Mouse (Mus musculus): ENCODE measurements around the gene 2310011J03Rik. TPM values are rescaled to one million over a fixed set of nuclear protein-coding genes. Genes with fewer than 3 reads are reported as not detected.
A peak's percentile ranks its signal among the peaks of the same experiment; 100 is the strongest.
"Not testable (repeated sequence)": the region's sequence is repeated elsewhere in the genome, so short reads cannot be mapped to it uniquely, and the experiment has no call there.

The 2310011J03Rik gene
- total RNA-seq (2021): 10 to 100 TPM; 20.4 to 23.1 TPM
- long read RNA-seq, experiment 1, transcript 2310011J03Rik-201 (2 exons, 1,649 nt): major isoform, 37 of 38 reads
- long read RNA-seq, experiment 1, partial matches to known transcripts: 0 of 38 reads
- long read RNA-seq, experiment 1, other reads (novel, unspliced or antisense): 1 of 38 reads
- long read RNA-seq, experiment 2, transcript 2310011J03Rik-201 (2 exons, 1,649 nt): major isoform, 51 of 54 reads
- long read RNA-seq, experiment 2, partial matches to known transcripts: 0 of 54 reads
- long read RNA-seq, experiment 2, other reads (novel, unspliced or antisense): 3 of 54 reads

DNA sequence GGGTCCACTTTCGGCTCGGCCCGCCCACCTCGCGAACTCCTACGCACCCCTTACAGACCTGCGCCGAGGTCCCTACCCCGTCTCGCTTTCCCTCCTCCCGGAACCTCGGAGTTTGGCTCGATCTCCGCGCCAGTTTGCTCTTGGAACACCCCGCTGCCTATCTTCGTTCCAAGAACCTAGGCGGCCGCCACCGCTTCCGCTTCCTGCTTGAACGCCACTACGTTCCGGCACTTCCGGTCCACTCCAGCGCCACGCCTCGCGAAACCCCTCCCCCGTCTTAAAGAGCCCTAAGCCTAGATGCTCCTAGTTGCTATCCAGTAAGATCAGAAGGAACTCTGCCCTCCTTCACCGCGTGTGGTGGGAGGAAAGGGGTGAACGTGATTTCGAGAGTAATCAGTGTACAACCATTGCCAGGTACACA is at the start of gene 2310011J03Rik:
2310011J03Rik (minus strand) TSS at position 198 of the 421 bp plus-strand sequence.
- DNase-seq (ENCODE audit: low spot score in 2 of 2): peak; percentile 82 to 92

DNA sequence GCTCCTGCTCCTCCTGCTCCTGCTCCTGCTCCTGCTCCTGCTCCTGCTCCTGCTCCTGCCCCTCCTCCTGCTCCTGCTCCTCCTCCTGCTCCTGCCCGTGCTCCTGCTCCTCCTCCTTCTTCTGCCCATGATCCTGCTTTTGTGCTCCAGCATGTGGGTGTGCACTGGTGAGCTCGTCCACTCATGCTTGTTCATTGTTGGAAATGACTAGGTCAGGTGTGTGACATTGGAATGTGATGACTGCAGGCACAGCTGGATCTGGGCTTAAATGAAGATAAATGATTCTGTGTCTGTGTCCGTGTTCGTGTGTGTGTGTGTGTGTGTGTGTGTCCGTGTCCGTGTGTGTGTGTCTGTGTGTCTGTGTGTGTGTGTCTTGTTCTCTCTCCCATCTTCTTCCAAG is 48.1 kb upstream of the 2310011J03Rik start:
- DNase-seq (ENCODE audit: low spot score in 2 of 2): no peak

GRCm38 (mm10) chr10:80367954-80368353 is 47.6 kb upstream of the 2310011J03Rik start:
- no peak for DNase-seq (ENCODE audit: low spot score in 2 of 2)

- no peak for DNase-seq (ENCODE audit: low spot score in 2 of 2)
Measured at GRCm38 (mm10) chr10:80365736-80366135, 45.4 kb upstream of the 2310011J03Rik start.

DNA sequence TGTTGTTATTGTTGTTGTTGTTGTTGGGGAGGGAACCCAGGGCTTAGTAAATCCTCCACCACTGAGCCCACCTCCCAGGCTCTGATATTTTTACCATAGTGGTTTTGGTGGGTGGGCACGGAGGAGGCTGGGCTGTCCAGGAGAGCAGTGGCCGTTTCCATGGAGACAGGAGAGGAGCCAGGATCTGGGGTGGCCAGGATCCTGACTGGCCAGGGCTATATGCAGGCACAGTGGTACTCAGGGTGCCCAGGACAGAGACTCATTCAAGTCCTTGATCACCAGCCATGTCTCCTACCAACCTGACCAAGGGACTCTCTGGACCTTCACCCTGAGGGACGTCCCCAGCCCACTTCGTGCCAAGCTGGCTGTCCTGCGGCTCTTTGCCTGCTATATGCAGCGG is 43.4 kb upstream of the 2310011J03Rik start:
- DNase-seq (ENCODE audit: low spot score in 2 of 2): no peak

- DNase-seq (ENCODE audit: low spot score in 2 of 2): no peak
Measured at GRCm38 (mm10) chr10:80357994-80358639, 37.8 kb upstream of the 2310011J03Rik start.

- DNase-seq (ENCODE audit: low spot score in 2 of 2): no peak
Measured at GRCm38 (mm10) chr10:80357336-80357735, 37.0 kb upstream of the 2310011J03Rik start.

- no peak for DNase-seq (ENCODE audit: low spot score in 2 of 2)
Measured at GRCm38 (mm10) chr10:80356737-80357136, 36.4 kb upstream of the 2310011J03Rik start.

GRCm38 (mm10) chr10:80356001-80356682 is 35.8 kb upstream of the 2310011J03Rik start, which contains the start of gene Plk5:
Gene Plk5, plus strand, starts transcription at chr10:80356459.
- DNase-seq (ENCODE audit: low spot score in 2 of 2): no peak

DNA sequence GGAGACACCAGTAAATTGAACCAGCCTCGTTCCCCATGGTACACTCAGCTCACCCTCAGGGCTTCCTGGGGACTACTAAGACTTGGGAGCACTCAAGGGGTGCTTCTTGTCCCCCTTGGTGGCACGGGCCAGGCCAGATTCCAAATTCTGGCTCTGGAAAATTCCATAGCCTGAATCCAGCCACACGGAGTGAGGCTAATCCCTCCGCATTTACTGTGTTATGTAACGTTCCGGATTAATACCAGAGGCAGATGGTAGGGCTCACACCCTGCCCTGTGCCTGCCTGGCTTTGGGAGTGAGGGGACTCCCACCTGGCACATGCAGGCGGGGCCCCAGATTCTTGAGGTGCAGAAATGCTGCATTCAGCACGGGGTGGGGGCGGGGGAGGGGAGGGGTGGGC is 35.1 kb upstream of the 2310011J03Rik start:
- DNase-seq (ENCODE audit: low spot score in 2 of 2): no peak

- no peak for DNase-seq (ENCODE audit: low spot score in 2 of 2)
Measured at GRCm38 (mm10) chr10:80352727-80353126, 32.4 kb upstream of the 2310011J03Rik start.

GRCm38 (mm10) chr10:80351896-80352295 is 31.6 kb upstream of the 2310011J03Rik start:
- no peak for DNase-seq (ENCODE audit: low spot score in 2 of 2)

GRCm38 (mm10) chr10:80350292-80350691 is 30.0 kb upstream of the 2310011J03Rik start:
- peak; percentile 78 to 82 for DNase-seq (ENCODE audit: low spot score in 2 of 2)

DNA sequence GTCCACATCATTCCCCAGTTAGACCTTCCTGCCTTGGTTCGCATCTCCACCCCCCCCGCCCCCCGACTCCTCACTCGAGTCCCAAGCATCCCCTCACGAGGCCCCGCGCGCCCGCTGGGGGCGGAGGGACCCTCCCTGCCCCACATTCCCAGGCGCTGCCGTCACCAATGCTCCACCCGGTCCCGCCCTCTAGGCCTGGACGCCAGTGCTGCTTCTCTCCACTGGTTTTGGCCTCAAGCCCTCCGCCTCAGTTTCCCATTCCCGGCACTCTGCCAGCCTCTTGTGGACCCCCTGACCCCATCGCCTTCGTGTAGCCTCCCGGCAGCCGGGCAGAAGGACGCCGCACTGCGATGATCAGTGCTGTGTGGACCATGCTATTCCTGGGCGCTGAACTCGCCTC is 28.6 kb upstream of the 2310011J03Rik start:
- no peak for DNase-seq (ENCODE audit: low spot score in 2 of 2)

GRCm38 (mm10) chr10:80348244-80348781 is 28.0 kb upstream of the 2310011J03Rik start, which contains the start of gene Adamtsl5:
Gene Adamtsl5, minus strand, starts transcription at chr10:80348412.
- DNase-seq (ENCODE audit: low spot score in 2 of 2): no peak

DNA sequence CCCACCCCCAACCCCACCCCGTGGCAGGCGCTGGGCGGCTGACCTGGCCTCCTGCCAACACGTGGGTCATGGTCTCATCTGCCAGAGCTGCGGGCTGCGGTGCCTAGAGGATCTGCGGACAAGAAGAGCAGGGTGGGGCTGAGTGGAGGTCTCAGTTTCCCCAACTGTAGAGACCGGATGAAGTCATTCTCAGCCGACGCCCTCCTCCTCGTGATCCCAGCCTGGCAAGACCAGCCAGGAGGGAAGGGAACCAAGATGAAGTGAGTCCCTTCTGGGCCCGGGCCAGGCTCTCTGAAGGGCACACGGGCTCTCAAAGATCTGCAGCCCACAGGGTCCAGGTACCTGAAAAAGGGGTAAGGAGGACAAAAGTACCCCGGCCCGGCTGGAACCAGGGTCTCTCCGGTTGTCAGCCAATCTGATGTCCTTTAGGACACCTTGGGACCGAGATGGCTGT is 27.2 kb upstream of the 2310011J03Rik start:
- no peak for DNase-seq (ENCODE audit: low spot score in 2 of 2)

DNA sequence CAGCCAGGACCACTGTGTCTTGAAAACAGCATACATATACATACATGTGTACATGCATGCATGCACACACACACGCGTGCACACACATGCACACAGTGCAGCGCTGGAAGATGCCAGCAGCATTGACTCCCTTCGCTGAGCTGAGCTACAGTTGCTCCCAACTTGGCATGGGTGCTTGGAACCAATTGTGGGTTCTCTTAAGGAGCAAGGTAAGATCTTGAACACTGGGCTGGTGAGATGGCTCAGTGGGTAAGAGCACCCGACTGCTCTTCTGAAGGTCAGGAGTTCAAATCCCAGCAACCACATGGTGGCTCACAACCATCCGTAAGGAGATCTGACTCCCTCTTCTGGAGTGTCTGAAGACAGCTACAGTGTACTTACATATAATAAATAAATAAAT is 25.6 kb upstream of the 2310011J03Rik start:
- not testable (repeated sequence) for DNase-seq (ENCODE audit: low spot score in 2 of 2)

DNA sequence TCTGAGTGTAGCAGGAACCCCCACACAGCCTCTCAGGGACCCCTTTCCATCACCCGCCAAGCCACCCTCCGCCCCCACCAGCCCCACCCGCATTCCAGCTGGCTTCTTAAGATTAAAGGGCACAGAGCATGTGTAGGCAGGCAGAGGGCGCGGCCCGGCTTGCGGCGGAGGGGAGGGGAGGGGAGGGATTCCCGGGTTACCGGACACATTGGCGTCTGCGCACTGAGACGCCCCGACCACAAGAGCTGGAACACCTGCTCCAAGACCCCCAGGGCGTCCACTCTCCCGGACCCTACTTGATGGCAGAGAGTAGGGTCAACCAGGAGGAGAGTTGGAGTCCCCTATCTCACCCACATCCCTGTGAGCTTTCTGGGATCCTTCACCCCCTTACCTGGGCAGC is 24.8 kb upstream of the 2310011J03Rik start:
- DNase-seq (ENCODE audit: low spot score in 2 of 2): no peak

- no peak for DNase-seq (ENCODE audit: low spot score in 2 of 2)
Measured at GRCm38 (mm10) chr10:80344131-80344661, 23.9 kb upstream of the 2310011J03Rik start.

DNA sequence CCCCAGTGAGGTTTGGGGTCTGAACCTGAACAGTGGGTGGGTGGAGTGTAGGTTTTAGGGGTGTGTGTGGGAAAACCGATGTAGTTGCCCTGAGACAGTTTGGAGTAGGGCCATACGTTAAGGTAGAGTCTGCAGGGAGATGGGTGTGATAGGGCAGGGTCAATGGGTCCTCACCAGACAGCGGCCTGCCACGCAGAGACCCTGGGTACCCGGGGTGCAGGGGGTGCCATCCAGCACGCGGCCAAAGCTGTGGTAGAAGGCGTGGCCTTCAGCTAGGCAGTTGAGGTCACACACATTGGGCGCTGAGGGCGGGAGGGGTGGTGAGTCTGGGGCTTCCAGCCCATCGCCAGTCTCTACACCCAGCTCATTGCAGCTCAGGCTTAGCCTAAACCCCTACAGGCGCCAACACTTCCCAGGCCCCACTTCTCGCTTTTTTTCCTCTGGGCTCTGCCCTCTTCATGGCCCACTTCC is 23.1 kb upstream of the 2310011J03Rik start:
- DNase-seq (ENCODE audit: low spot score in 2 of 2): no peak
